Mouse (Mus musculus) common myeloid progenitor, adult 5-6 weeks (primary cell): ENCODE measurements around the gene Chrna4. TPM values are rescaled to one million over a fixed set of nuclear protein-coding genes. Genes with fewer than 3 reads are reported as not detected.

ENCODE experiments used
- ATAC-seq: replicated peaks from 2 replicates; pipeline ENCODE4 v1.8.0; 2016; ENCODE audit warnings: low read depth, mild to moderate bottlenecking, moderate TSS enrichment, inconsistent platforms; ENCODE audit not compliant: poor library complexity, severe bottlenecking
- total RNA-seq: library from RNA; stranded (forward); fragments of 200-1000, 187-1606 nt; gene quantifications from 2 replicates; pipeline ENCODE4 v1.2.3, GENCODE M21; 2017

Chrna4 gene
- total RNA-seq, 1 experiment from 2014 or later: not detected

DNA sequence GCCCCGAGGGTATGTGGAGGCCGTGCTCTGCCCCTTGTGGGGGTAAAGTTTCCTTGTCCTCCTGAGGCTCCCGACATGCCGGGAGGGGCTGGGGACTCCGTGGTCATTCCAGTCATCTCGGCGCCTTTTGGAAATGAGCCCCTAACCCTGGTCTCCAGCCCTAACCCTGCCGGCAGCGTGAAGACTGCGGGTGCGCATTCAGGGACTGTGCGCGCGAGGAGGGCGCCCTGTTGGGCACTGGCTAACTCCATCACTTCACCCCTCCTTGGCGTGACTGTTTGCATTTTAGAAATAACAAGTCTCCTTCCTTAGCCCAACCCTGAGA lies 4.0 kb downstream of the Chrna4 start:
- ATAC-seq: no peak

DNA sequence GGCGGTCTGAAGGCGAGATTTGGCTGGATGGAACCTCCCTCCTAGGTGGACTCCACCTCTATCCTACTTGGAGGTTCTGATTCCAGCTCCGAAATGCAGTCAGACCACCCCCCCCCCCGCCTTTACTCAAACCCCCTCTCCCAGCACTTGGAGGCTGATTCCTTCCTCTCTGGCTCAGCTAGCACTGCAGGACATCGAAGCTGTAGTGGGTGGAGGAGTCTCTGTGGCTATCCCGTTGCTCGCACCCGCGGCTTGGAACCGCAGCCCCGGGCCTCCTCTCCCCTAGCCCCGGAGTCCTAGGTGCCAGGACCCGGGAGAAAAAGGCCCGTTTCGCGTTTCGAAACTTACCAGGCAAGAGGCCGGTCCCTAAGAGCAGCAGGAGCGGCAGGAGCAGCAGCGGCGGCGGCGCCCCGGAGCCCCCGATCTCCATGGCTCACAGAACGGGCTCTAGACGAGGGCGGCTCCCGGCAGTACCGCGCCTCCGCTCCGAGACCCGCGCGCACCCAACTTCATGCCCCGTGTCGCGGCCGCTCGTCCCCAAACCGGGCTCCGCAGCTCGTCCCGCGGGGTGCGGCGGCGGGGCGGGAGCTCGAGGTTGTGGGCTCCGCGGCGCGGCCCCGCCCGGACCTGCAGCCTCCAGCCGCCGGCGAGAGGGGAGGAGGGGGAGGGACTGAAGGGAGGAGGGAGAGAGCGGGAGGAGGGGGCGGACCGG lies 4.5 kb downstream of the Chrna4 start:
- no peak for ATAC-seq

DNA sequence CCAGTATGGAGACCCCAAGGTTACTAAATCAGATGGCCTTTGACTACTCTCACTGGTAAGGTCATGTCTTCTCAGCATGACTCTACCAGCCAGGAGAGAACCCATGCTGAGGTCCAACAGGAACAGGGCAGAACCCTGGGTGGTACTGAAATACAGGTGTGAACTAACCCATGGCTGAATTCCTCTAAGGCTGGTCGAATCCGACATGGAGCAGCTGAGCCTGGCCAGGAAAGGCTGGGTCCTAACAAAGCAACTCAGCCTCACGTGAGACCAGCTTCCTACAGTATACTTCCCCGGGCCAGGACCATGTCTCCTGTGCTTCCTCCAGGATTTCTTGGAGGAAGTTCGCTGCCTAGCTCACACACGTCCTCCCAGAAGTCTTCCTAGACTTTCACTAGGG lies 6.8 kb downstream of the Chrna4 start:
- ATAC-seq: no peak

DNA sequence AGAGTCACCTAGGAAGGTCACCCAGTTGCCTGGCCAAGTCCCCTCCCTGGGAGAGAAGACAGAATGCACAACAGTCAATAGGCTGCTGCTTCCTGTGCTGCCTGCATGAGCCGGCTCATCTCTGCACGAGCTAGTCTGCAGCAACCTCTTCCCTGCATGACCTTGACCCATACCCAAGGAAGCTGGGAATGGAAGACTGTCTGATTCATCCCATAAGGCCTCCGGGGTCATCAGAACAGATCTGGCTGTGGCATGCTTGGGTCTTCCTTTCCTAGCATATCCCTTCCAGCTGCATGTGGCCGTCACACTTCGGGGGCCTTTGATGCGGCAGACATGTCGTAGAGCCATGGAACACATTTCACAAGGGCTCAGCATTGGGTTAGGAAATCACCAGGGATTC lies 8.2 kb downstream of the Chrna4 start:
- ATAC-seq: no peak

DNA sequence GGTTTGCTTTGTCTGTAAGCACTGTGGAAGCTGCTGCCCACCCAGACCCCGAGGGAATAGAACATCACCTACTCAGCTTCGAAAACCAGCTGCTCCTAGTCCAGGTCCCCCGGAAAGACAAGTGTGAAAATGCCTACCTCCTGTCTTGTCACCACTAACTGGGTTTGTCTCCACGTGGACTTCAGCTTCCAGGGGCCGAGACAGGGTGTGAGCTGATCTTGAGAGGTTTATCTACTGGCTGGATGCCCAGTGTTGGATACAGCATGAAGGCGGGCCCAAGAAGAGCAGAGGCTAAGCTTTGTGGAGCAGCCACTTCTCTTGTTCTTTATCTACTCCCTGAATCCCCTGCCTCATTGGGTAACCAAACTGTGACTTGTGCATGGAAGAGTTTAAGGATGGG lies 10.0 kb downstream of the Chrna4 start:
- no peak for ATAC-seq

DNA sequence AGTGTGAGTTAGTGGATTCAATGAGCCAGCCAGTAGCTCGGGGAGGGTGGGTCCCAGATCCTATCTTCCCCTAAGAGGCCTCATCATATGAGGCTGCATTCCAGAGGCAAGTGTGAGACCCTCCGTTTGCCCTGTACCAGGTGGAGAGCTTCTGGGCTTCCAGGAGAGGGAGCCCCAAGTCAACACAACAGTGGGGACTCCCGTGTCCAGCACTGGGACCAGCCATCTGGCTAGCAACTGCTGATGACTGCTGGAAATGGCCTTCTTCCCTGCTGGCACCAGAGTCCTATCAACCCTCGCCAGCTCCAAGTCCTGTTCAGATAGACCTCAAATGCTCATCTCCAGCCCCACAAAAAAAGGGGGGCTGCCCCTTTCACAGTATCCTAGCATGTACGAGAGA lies 10.9 kb downstream of the Chrna4 start:
- no peak for ATAC-seq

DNA sequence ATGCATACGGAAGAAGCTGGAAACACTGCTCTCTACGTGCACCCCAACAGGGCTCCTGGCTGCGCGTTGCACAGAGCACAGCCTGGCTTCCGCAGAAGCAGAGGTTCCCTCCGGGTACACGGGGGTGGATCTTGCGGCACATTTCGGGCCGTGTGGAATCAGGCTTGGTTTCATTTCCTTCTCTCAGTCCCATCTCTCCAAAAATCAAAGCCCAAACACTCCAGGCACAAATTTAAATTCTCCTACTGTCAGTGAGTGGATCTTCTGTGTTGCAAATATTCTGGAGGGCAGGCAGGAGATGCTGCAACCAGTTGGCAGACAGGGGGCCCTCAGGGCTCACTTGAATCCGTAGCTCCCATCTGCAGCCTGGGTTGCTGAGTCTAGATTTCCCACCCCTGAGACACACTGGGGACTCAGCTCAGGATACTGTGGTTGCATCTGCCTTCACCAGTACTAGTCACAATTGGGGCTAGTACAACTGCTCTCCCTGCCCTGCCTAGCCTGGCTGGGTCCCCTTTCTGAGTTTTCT lies 11.9 kb downstream of the Chrna4 start:
- ATAC-seq: no peak

DNA sequence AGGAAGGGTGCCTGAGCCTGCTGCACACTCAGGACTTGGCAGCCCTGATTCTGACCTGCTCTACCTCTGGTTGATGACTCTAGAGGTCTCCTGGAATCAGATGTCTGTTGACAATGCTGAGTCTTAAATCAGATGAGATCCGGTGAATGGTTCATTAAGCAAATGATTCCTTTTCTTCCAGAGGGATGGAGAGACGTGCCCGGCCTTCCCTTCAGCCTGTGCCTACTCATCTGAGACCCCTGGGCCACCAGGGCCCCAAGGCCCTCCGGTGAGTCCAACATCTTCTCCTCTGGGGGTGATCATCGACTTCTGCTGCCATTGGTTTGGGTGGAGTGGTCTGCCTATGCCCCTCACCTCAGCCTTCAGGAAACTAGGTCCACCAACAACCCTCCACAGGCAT lies 35.0 kb downstream of the Chrna4 start:
- ATAC-seq: no peak

DNA sequence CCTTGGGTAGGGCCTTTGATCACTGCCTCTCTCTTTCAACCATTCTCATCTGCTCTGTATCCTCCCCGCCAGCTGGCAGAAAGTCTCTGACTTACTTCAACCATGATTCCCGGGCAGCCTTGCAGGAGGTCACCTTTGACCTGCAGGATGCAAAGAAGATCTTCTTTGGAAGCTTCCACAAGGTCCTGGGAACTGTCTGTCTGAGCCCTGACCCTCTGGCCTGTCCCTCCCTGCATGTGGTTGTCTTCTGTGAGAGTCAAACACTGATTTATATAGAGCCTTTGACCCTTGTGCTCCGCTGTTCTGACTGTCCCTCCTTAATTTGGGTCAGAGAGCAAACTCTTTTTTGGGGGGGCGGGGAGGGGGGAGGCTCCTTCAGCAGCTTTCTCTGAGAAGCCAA lies 36.3 kb downstream of the Chrna4 start:
- ATAC-seq: no peak

DNA sequence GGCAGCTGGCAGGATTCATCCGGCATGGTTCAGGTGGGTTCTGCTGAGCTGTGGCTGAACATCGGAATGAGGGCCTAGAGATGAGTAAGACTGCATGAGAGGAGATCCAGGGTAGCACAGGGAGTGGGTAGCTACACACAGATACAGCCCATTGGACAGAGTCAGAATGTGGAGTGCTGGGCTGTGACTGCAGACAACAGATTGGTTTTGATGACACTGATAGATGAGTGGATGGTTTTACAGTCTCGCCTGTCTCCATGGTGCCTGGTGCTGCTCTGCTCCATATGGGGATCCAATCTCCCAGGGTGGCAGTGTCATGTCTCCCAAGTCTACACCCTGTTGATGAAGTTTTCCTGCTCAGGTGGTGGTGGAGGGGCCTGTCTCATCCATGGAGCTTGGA lies 46.4 kb downstream of the Chrna4 start:
- ATAC-seq: no peak

DNA sequence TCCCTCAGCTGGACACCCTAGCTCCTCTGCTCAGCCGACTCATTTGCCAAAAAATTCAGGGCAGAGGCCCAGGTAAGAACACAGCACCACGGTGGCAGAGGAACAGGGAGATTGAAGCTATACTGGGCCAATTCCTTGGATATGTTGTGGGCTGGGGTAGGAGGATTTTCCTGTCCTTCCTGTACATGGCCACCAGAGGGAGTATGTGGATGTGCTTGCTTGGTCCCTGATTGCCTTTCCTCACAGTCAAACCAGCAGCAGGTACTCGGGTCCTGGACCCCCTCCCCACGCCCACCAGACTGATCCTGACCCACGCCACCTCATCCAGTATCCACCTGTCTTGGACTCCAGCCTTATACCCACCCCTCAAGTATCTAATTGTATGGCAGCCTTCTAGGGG lies 46.9 kb downstream of the Chrna4 start:
- peak; percentile 83 for ATAC-seq

DNA sequence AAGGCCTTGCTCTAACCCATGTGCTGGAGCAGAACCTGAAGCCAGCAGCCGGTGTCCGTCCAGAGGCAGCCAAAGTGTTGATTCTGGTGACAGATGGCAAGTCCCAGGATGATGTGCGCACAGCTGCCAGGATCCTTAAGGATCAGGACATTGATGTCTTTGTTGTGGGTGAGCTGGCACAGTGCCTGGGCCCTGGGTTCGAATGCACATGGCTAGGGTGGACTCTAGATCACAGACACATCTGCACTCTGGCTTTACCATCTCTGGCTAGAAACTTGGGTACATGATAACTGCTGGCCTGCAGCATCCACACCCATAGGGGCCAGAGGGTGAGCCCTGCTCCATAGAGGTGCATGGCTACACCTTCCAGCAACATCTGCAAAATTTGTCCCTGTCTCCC lies 47.9 kb downstream of the Chrna4 start:
- ATAC-seq: no peak

DNA sequence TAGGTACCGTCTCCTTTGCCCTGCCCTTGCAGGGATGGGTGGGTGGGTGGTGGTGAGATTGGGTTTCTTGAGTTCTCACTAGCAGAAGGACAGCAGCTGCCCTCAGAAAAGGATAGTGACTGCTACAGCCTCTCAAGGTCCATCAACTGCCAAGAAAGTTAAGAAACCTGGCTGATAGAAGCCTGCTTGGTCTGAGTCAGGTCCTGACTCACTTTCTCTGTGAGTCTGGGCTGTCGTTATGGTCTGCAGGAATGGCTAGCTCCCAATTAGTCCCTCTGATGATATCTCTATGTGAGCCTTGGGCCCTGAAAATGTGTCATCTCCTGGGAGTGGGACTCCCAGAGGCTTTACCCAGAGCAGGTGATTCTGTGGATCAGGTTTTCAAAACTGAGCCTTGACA lies 49.0 kb downstream of the Chrna4 start:
- no peak for ATAC-seq

DNA sequence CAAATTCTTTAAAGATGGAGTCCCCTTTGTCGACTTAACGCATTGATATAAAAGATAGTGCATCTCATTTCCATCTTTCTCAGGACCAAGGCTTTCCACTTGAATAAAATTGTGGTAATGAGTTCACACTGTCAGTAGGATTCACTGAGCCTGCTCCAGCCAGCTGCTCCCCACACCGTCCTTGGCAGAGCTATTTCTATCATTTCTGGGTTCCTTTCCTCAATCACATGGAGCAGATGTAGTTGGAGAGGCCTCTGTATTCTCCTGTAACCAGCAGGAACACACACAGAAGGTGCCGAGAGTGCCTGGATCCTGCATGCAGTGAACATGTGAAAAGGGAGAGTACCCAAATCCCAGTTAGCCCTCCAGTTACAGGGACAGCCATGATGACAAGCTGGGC lies 53.0 kb downstream of the Chrna4 start:
- ATAC-seq: no peak

DNA sequence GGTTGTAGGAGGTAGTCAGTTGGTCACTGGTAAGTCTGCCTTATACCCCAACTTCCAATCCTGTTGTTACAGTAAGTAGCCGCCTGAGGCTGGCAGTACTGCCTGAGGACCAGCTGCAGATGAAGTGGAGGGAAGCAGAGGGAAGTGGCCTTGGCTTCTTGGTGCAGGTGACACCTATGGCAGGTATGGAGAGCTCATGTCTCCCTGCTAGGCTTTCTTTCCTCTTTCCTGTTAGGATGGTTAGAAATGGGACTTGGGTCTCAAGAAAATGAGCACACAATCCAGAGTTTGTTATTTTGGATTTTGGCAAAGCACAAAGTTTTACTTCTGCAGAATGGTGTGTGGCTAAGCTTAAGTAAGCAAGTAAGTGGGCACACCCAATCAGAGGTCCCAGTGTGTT lies 54.4 kb downstream of the Chrna4 start:
- no peak for ATAC-seq

DNA sequence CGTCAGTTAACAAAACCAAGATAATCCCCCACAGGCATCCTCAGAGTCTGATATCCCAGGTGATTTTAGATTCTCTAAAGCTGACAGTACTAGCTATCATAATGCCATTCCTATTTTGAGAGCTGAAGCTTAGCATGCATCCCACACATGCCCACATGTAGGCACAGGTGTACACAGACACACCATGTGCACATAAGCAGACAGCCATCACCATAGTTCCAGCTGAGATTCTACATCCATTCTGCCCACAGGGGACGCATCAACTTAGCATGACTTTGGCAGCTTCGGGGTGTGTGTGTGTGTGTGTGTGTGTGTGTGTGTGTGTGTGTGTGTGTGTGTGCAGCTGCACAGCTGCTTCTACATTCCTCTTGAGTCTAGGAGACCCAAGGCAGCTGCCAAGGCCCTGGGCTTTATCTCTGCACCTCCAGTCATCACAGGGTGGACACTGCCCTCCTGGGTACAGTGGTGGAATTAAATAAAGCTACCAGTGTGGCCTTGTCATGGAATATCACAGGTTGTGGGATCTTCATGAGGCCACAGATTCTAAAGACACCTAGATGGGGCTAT lies 54.9 kb downstream of the Chrna4 start:
- no peak for ATAC-seq

DNA sequence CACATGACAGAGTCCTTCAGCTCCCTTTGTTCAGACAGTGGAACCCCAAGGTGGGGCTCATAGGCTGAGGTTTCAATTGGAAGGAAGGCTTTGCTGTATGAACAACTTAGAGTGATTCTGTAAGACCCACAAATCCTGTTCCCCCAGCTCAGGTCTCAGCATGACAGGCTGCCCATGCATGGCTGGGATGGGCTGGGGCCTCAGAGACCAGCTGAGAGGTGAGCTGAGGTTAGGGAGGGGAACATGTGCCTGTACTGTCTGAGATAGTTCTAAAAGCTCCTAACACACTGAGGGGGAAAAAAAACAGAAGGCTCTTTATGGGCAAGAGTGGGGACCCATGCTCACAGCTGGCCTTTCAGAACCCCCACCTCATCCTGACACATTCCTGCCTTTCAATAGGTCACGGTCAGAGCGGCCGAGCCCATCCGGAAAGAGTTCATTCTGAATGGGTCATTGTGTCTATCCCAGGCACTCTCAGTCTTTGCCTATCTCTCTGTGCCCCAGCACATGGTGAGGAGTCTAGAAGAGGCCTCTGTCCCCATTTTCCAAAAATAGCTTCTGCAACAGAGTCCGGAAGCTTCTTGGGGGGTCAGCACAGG lies 55.8 kb downstream of the Chrna4 start:
- no peak for ATAC-seq

DNA sequence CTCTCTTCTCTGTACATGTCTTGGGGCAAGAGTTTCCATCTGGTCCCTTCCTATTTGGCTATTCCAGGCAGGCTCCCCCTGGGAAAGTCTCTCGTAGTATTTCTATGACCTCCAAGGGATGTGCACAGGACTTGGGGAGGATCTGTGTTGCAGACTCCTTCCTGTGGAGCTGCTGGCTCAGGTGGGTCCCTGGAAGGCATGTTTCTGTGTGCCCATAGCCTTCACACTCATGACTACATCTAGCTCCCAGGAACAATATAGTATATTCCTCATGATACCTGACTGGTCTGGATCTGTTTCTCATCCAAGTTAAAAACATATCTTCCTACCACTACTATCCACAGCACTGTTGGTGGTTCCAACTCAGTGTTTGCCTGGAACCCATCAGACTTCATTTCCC lies 56.3 kb downstream of the Chrna4 start:
- no peak for ATAC-seq

DNA sequence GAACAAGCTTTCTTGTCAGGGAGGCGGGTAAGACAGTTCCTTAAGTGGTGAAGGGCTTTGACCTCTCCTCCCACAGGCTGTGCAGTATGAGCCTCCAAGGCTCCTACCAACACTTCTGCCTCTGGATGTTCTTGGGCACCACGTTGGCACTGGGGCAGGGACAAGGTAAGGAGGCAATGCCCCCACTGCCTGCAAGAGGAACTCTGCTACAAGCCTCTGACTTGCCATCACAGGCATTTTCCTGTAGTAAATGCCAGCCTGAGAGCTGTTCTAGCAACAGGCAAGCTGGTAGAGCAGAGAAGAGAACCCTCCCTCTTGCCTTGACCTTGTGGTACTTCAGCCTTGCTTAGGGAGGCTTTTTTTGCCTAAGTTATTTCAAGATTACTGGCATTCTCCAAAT lies 56.9 kb downstream of the Chrna4 start, which contains the start of gene Col20a1:
Col20a1 (plus strand) TSS at position 87 of the 400 bp plus-strand sequence.
- no peak for ATAC-seq

DNA sequence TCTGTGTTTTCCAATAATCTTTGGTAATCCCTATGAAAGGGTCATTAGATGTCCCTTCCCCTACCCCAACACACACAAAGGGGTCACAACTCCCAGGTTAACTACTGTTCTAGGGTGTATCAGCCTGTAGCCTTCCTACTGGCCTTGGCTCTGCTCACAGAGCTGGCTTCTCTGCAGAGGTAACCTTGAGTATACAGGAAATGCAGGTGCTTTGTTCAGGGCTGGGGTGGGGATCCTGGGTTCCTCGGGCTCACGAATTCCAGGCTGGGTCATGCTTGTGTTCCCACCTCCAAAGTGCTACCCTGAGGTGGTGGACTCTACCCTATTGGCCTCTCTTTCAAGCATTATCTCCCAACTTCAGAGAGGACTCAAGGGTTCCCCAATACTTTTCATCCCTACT lies 57.7 kb downstream of the Chrna4 start:
- no peak for ATAC-seq

DNA sequence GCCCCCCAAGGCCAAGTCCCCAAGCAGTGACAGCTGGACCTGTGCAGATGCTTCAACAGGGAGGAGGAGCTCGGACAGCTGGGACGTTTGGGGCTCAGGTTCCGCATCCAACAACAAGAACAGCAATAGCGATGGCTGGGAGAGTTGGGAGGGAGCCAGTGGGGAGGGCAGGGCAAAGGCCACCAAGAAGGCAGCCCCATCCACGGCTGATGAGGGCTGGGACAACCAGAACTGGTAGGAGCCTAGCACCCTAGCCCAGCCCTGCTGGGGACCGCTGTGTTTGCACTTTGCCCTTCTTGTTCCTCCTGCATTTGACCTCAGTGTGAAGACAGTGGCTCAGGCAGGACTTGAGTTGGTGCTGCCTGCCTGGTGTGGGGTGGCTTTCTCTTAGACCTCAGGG lies 62.2 kb downstream of the Chrna4 start:
- no peak for ATAC-seq
